Mouse (Mus musculus) embryonic fibroblast, embryonic 13.5 days (primary cell): Measurements from ENCODE around the gene Sema4f.

Experiments
- CTCF ChIP-seq: IDR thresholded peaks from 2 replicates; pipeline ENCODE4 v1.5.1; 2011; ENCODE audit warnings: mild to moderate bottlenecking, control low read depth, low read length, moderate library complexity, borderline replicate concordance; ENCODE audit not compliant: insufficient read depth
- POLR2A ChIP-seq: IDR thresholded peaks from 2 replicates; pipeline ENCODE4 v1.6.1; 2011; ENCODE audit warnings: low read depth, mild to moderate bottlenecking, control low read depth, low read length, moderate library complexity

GRCm38 (mm10) chr6:82916459-82916858, 23.1 kb downstream of the Sema4f start:
- TF ChIP-seq CTCF (no peak), POLR2A (no peak)
